Mouse (Mus musculus): ENCODE data around the gene Grid1. TPM values are rescaled to one million over a fixed set of nuclear protein-coding genes. Genes with fewer than 3 reads are reported as not detected.

Grid1 gene
- polyA plus RNA-seq, 1 experiment = 0.13 TPM

DNA sequence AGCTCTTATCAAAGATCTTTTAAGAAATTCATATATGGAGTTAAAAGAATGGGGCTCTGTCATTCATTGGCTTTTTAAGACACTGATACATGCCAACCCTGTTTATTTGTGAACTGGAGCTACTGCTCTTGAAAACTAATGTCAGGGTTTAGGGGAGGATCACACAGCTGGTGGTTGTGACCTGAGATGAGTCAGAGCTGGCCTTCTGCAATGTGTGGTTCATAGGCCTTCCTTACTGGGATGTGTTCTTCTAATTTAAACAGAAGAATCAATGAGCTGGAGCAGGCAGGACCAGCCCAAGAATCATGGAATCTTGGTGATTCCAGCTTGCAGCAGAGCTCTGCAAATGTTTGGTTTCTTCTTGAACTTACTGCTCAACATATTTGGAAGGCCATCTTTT is 359.2 kb downstream of the Grid1 start:
- TF ChIP-seq POLR2A (IDR thresholded peaks at IDR 0.05; ENCODE audit: borderline replicate concordance, extremely low read depth, low read depth, low read length) = no peak
- Histone ChIP-seq H3K4me3 (replicated peaks; ENCODE audit: extremely low read depth, low read depth, low read length) (no peak overlapping the region), H3K4me1 (ENCODE audit: control insufficient read depth, insufficient read depth, low read length) (no peaks in the 10 kb centered on the region)
- no peak for DNase-seq

DNA sequence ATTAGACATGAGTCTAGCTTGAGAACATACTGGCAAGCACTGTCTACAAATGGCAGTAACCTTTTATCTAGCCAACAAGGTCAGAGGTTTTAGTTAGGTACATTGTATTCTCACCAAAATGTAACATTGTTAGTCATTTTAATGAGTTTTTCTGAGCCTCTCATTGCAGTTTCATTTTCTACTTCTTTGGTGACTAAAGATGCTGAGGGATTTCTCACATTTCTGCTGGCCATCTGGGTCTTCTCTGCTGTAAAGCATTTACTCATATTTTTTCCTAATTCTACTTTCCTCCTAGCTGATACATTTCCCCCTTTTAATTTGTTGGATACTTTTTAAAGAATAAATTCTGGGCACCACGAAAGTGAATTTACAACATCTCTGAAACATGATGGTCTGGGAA is 365.5 kb downstream of the Grid1 start:
- no peak for TF ChIP-seq POLR2A (IDR thresholded peaks at IDR 0.05; ENCODE audit: borderline replicate concordance, extremely low read depth, low read depth, low read length)
- no peak for TF ChIP-seq CTCF (IDR thresholded peaks at IDR 0.05; ENCODE audit: insufficient read depth, low read length)

DNA sequence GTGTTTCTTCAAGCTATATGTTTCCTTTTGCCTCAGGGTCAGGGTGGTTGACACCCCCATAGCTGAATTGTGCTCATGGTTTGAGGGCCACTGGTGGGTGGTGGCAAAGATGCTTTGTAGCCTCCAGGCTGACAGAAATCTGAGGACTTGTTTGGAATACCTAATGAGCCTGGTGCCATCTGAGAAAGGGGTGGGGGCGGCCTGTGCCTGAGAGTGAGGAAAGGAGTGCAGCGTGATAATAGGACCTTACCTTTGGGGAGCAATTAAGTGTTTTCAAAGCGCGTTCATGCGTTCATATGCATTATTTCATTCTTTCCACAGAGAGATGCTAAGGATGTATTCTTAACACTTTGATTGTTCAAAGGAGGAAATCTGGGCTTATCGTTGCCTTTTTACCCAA is 372.3 kb downstream of the Grid1 start:
- 86% methylated on average over 6 of the region's 6 CpGs for WGBS
- Histone ChIP-seq H3K4me1 (ENCODE audit: control insufficient read depth, insufficient read depth, low read length) (no peaks in the 10 kb centered on the region), H3K4me3 (replicated peaks; ENCODE audit: extremely low read depth, low read depth, low read length) (no peak overlapping the region)
- TF ChIP-seq CTCF (IDR thresholded peaks at IDR 0.05; ENCODE audit: insufficient read depth, low read length) (no peak), POLR2A (IDR thresholded peaks at IDR 0.05; ENCODE audit: borderline replicate concordance, extremely low read depth, low read depth, low read length) (no peak)
- DNase-seq = no peak

More for the DNA sequence above, 365.5 kb downstream of the Grid1 start:
- WGBS = 55% methylated on average over 1 of the region's 1 CpGs
- DNase-seq = no peak
- Histone ChIP-seq H3K4me3 (replicated peaks; ENCODE audit: extremely low read depth, low read depth, low read length) (no peak overlapping the region), H3K4me1 (ENCODE audit: control insufficient read depth, insufficient read depth, low read length) (no peaks in the 10 kb centered on the region)

DNA sequence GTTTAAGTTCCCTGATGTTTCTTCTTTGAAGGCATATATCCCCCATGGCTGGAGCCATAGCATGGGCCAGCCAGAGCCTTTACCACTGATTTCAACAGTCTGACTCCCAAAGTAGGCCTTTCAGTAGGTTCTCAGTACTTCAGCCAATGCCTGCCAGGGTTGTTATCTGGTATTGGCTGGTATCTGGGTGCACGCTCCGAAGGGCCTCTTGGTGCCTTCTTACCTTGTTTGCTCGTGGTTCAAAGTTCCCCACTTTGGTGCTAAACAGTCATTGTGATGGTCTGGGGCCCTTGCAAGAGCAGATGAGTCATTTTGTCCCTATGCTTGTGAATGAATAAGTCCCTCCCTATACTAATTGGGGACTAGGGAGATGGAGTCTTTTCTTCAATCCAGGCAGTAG is 377.5 kb downstream of the Grid1 start:
- no peak for TF ChIP-seq POLR2A (IDR thresholded peaks at IDR 0.05; ENCODE audit: borderline replicate concordance, extremely low read depth, low read depth, low read length)
- TF ChIP-seq CTCF (IDR thresholded peaks at IDR 0.05; ENCODE audit: insufficient read depth, low read length) = no peak
- Histone ChIP-seq H3K4me3 (replicated peaks; ENCODE audit: extremely low read depth, low read depth, low read length) (no peak overlapping the region), H3K4me1 (ENCODE audit: control insufficient read depth, insufficient read depth, low read length) (no peaks in the 10 kb centered on the region)
- 60% methylated on average over 3 of the region's 3 CpGs for WGBS
- no peak for DNase-seq

DNA sequence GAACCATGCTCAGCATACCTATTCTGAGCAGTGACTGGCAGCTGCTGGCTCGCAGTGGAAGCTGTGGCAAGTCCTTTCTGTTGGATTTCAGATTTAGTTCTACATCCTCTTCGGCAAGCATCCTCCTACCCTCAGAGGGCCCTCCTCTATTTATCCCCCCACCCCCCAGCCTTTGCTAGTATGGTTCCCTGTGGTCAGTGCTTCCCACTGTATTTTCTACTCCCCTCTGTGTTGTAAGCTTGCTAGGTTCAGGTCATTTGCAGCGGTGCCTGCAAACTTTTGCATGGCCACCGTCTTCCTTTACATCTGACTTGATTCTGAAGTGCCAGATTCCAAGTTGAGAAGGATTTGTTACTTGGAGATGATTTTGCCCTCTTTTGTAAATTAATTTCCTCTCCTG is 378.5 kb downstream of the Grid1 start:
- DNase-seq = no peak
- WGBS = 74% methylated on average over 4 of the region's 4 CpGs
- TF ChIP-seq POLR2A (IDR thresholded peaks at IDR 0.05; ENCODE audit: borderline replicate concordance, extremely low read depth, low read depth, low read length) (no peak), CTCF (IDR thresholded peaks at IDR 0.05; ENCODE audit: insufficient read depth, low read length) (no peak)
- H3K4me1 ChIP-seq (ENCODE audit: control insufficient read depth, insufficient read depth, low read length) = no peaks in the 10 kb centered on the region
- no peak overlapping the region for H3K4me3 ChIP-seq (replicated peaks; ENCODE audit: extremely low read depth, low read depth, low read length)

DNA sequence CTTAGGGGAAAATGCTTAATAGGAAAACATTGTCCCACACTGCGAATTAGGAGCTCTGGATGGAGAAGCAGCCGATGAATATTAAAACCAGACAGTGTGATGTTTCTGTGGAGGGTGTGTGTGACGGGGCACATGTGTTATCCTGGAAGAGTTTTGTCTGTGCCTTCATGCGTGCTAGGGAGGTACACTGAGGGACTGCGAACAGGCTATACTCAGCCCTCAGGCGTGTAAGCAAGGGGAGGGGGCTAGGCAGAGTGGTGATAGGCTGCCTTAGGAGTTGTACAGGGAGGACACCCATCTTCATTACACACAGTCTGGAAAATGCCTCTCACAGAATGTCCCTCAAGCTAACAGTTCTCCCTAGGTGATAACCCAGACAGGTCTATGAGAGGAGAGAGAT is 379.0 kb downstream of the Grid1 start:
- Histone ChIP-seq H3K4me3 (replicated peaks; ENCODE audit: extremely low read depth, low read depth, low read length) (no peak overlapping the region), H3K4me1 (ENCODE audit: control insufficient read depth, insufficient read depth, low read length) (no peaks in the 10 kb centered on the region)
- no peak for DNase-seq
- TF ChIP-seq CTCF (IDR thresholded peaks at IDR 0.05; ENCODE audit: insufficient read depth, low read length) = no peak
- no peak for TF ChIP-seq POLR2A (IDR thresholded peaks at IDR 0.05; ENCODE audit: borderline replicate concordance, extremely low read depth, low read depth, low read length)
- 77% methylated on average over 6 of the region's 6 CpGs for WGBS

DNA sequence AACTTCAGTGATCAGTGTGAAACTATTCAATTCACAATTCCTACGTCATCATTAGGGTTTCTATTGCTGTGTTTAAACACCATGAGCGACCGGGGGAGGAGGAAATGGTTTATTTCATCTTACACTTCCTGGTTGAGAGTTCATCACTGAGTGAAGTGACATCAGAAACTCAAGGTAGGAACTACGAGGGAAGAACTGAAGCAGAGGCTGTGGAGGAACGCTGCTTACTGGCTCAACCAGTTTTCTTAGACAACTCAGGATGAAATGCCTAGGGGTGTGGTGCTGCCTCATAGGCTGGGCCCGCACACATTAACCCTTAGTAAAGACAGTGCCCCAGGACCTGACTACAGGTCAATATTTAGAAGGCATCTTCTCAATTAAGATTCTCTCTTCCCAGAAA is 389.5 kb downstream of the Grid1 start:
- no peak for TF ChIP-seq CTCF (IDR thresholded peaks at IDR 0.05; ENCODE audit: insufficient read depth, low read length)
- no peak overlapping the region for H3K4me3 ChIP-seq (replicated peaks; ENCODE audit: extremely low read depth, low read depth, low read length)
- no peak for DNase-seq
- 35% methylated on average over 6 of the region's 6 CpGs for WGBS
- no peaks in the 10 kb centered on the region for H3K4me1 ChIP-seq (ENCODE audit: control insufficient read depth, insufficient read depth, low read length)

DNA sequence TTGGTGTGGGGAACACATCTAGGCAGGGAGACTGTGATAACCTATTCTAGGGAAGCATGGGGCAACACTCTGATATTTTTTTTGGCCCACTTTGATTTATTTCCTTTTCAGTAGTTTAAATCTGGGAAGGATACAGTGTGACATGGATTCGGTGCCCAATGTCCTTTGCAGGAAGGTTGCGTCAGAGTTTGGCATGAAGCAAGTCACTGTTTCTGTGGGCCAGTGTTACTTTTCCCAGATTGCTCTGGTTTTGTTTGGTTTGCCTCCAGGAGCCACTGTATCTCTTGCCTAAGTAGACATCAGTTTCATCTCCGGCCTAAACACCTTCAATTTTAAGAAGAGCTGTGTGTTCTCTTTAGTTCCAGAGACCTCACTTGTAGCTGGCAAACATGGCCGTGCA is 399.1 kb downstream of the Grid1 start:
- WGBS = 85% methylated on average over 4 of the region's 4 CpGs
- DNase-seq = no peak
- TF ChIP-seq POLR2A (IDR thresholded peaks at IDR 0.05; ENCODE audit: borderline replicate concordance, extremely low read depth, low read depth, low read length) (no peak), CTCF (IDR thresholded peaks at IDR 0.05; ENCODE audit: insufficient read depth, low read length) (no peak)
- H3K4me3 ChIP-seq (replicated peaks; ENCODE audit: extremely low read depth, low read depth, low read length) = no peak overlapping the region
- no peaks in the 10 kb centered on the region for H3K4me1 ChIP-seq (ENCODE audit: control insufficient read depth, insufficient read depth, low read length)

DNA sequence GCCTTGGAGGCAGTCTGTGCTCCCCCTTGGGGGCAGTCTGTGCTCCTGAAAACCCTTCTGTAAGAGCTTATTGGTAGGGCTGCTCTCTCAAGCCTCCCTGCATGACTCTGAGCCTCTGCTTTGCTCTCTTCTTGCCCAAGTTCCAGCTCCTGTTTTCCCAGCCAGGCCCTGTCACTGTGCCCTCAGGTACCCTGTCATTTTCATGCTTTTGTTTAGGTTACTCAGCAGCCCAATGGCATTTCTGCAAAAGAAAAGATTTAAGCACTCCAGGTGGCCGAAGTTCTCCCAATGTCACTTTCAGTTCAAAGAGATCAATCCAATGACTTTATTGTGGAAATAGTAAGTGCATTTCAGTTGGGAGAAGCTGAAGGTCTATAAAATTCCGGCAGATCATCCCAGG is 402.3 kb downstream of the Grid1 start:
- DNase-seq = no peak
- Histone ChIP-seq H3K4me1 (ENCODE audit: control insufficient read depth, insufficient read depth, low read length) (no peaks in the 10 kb centered on the region), H3K4me3 (replicated peaks; ENCODE audit: extremely low read depth, low read depth, low read length) (no peak overlapping the region)
- TF ChIP-seq POLR2A (IDR thresholded peaks at IDR 0.05; ENCODE audit: borderline replicate concordance, extremely low read depth, low read depth, low read length) (no peak), CTCF (IDR thresholded peaks at IDR 0.05; ENCODE audit: insufficient read depth, low read length) (no peak)
- 79% methylated on average over 2 of the region's 2 CpGs for WGBS

DNA sequence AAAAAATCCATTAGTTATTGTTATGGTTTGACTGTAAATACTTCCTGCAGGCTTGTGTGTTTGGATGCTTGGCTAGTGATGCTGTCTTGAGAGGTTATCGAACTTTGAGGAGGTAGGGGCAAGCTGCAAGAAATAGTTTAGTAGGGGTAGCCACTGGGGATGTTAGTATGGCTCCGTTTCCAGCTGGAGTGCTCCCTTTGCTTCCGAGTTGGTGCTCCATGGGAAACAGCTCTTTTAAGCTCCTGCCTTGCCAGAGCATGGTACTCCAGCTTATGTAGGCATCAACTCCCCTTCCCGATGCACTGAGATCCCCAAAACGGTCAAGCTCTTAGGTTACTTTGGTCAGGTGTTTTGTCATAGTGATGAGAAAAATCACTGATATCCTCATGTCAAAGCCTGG is 407.7 kb downstream of the Grid1 start:
- DNase-seq = no peak
- Histone ChIP-seq H3K4me3 (replicated peaks; ENCODE audit: extremely low read depth, low read depth, low read length) (no peak overlapping the region), H3K4me1 (ENCODE audit: control insufficient read depth, insufficient read depth, low read length) (no peaks in the 10 kb centered on the region)
- 82% methylated on average over 5 of the region's 5 CpGs for WGBS
- TF ChIP-seq POLR2A (IDR thresholded peaks at IDR 0.05; ENCODE audit: borderline replicate concordance, extremely low read depth, low read depth, low read length) (no peak), CTCF (IDR thresholded peaks at IDR 0.05; ENCODE audit: insufficient read depth, low read length) (no peak)

DNA sequence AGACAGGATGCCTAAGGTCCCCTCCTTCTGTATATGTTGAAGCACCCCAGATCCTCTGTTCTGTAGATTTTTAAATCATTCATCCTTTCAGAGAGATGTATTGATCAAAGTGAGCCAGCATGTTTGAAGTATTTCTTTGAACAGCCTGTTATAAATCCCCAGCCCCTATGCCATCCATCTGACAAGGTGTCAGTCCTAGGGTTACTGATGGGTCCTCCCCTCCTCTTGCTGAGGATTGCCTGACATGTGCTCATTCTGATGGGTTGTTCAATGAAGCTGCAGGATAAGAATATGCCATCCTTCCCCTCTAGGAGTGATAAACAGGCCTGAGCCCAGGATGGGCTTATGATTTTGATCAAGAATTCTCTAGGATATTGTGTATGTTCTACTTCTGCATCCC is 411.5 kb downstream of the Grid1 start:
- H3K4me3 ChIP-seq (replicated peaks; ENCODE audit: extremely low read depth, low read depth, low read length) = no peak overlapping the region
- TF ChIP-seq POLR2A (IDR thresholded peaks at IDR 0.05; ENCODE audit: borderline replicate concordance, extremely low read depth, low read depth, low read length) = no peak

More for the DNA sequence above, 411.5 kb downstream of the Grid1 start:
- DNase-seq = no peak
- no peaks in the 10 kb centered on the region for H3K4me1 ChIP-seq (ENCODE audit: control insufficient read depth, insufficient read depth, low read length)
